Mouse (Mus musculus): ENCODE measurements around the gene Iqcd. TPM values are rescaled to one million over a fixed set of nuclear protein-coding genes. Genes with fewer than 3 reads are reported as not detected.

Gene Iqcd
- total and polyA plus RNA-seq, 2 experiments, result 0.09 to 0.22 TPM

DNA sequence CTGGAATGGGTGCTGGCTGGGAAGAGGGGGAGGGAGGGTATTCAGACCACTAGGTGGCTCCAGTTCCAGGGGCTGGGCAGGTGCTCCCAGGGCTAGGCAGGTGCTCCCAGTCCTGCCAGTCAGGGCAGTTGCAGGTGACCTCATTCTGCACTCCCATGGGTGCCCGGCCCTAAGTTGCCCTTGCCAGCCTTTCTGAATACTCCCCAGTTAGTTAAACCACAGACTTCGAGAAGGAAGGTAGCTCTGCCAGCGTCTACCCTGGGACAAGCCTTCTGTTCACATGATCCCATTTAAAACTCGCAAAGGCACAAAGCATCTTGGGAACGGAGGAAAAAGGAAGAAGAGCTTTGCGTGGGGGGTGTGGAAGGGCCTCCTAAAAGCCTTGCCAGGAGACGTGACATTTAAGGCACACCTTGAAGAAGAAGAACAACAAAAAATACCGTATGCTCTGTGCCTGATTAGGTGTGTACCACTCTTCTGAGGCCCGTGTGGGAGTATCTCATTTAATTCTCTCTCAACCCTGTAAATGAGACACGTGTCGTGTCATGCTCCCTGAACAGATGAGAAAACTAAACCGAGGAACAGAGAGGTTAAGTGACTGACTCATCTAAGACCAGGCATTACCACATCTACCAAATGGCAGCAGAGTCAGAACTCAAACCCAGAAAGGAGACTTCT is 59.1 kb downstream of the Iqcd start:
- TF ChIP-seq CTCF (IDR thresholded peaks at IDR 0.05; ENCODE audit: low read depth, low read length) (peak; percentile 9; the same call in 1 of the 2 replicates), POLR2A (IDR thresholded peaks at IDR 0.05; ENCODE audit: extremely low read depth, insufficient read depth, low read length) (no peak)
- H3K27me3 ChIP-seq (ENCODE audit: control insufficient read depth, insufficient read depth, low read length), result peaks cover 4% of the 10 kb centered on the region
- no peak for DNase-seq (ENCODE audit: extremely low read depth, low read depth, low spot score)
- H3K79me2 ChIP-seq (ENCODE audit: control insufficient read depth, insufficient read depth, low read length), result no peaks in the 10 kb centered on the region
- 50% methylated on average over 12 of the region's 12 CpGs for WGBS
- no peak overlapping the region for H3K9ac ChIP-seq (ENCODE audit: low read depth, low read length)
- H3K36me3 ChIP-seq (ENCODE audit: control insufficient read depth, insufficient read depth, low read length), result no peaks in the 10 kb centered on the region
- no peak overlapping the region for H3K4me3 ChIP-seq (ENCODE audit: insufficient read depth, low read depth, low read length)
- H3K4me1 ChIP-seq (ENCODE audit: control insufficient read depth, insufficient read depth, low read length), result peaks cover 4% of the 10 kb centered on the region; the same call in 1 of the 2 replicates
- H3K27ac ChIP-seq (replicated peaks; ENCODE audit: insufficient read depth, low read depth, low read length), result no peak overlapping the region

DNA sequence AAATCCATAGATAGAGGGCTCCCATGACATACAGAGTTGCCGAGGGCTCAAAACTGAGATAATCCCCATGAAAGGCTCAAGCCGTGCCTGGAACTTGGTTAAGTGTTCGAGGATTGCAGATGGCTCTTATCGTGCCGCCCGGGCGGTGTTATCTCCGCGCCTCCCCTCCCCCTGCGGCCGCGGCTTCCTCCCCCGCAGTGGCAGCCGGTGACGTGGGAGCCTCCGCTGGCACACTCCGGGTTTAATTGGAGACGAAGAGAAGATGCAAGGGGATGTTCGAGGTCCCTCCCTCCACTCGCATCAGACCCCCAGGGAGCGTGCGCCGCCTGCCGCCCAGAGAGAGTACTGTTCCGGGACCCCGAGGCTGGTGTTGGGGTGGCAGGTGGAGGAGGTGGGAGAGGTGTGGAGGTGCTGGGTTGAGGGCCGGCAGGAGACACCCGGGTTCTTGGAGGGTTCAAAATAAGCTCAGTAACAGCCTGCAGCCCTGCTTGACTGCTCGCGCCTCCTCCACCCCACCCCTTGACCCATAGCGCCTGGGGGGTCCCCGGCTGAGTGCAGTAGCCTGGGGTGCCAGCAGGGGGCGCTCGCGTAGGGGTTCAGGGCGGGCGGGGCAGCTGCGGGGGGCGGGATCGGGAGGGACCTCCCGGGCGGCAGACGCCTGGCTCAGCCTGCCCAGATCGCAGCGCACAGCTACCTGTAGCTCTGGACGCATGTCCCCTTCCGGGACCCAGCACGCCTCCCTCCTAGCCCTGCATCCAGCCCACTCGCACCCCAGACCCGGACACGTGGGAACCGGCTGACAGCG is 60.0 kb downstream of the Iqcd start, which contains the start of gene Rasal1:
Gene Rasal1 (plus strand): TSS at position 244 of the 805 bp plus-strand sequence.
- Histone ChIP-seq H3K36me3 (ENCODE audit: control insufficient read depth, insufficient read depth, low read length) (no peaks in the 10 kb centered on the region), H3K9ac (ENCODE audit: low read depth, low read length) (peak within 1 kb of the TSS; percentile 16; the same call in 1 of the 2 replicates), H3K79me2 (ENCODE audit: control insufficient read depth, insufficient read depth, low read length) (no peaks in the 10 kb centered on the region), H3K4me3 (ENCODE audit: insufficient read depth, low read depth, low read length) (peak within 1 kb of the TSS; percentile 45; the same call in 1 of the 2 replicates), H3K27ac (replicated peaks; ENCODE audit: insufficient read depth, low read depth, low read length) (no peak within 1 kb of the TSS), H3K4me1 (ENCODE audit: control insufficient read depth, insufficient read depth, low read length) (peaks cover 4% of the 10 kb centered on the region; the same call in 1 of the 2 replicates), H3K27me3 (ENCODE audit: control insufficient read depth, insufficient read depth, low read length) (peaks cover 4% of the 10 kb centered on the region)
- TF ChIP-seq CTCF (IDR thresholded peaks at IDR 0.05; ENCODE audit: low read depth, low read length) (peak; percentile 58; the same call in 1 of the 2 replicates), POLR2A (IDR thresholded peaks at IDR 0.05; ENCODE audit: extremely low read depth, insufficient read depth, low read length) (no peak)
- no peak for DNase-seq (ENCODE audit: extremely low read depth, low read depth, low spot score)
- WGBS, result 1% methylated on average over 51 of the region's 53 CpGs

DNA sequence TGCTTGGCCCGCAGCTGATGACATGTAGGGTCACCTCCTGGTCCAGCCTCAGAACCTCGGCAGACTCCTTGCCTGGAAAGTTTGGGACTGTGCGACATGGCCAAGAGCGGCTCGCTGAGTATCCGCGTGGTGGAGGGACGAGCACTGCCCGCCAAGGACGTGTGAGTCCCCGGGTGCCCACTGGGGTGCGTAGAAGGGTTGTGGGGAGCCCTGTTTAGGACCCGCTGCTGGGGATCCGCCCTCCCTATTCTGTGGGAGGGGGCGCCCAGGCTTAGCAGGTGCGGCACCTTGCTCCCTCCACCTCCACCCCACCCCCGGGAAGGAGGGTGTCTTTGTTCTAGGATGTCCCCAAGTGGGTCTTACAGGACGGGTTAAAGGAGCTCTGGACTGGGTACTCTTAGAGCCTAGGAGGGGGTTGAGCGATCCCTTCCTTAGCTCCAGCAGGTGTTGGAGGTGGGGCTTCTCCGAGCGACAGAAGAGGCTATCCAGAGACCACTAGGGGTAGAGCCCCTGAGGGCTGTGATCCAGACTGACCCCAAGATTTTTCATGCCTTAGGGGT is 60.6 kb downstream of the Iqcd start:
- Histone ChIP-seq H3K36me3 (ENCODE audit: control insufficient read depth, insufficient read depth, low read length) (no peaks in the 10 kb centered on the region), H3K27me3 (ENCODE audit: control insufficient read depth, insufficient read depth, low read length) (peaks cover 4% of the 10 kb centered on the region), H3K9ac (ENCODE audit: low read depth, low read length) (peak overlapping the region; percentile 16; the same call in 1 of the 2 replicates), H3K27ac (replicated peaks; ENCODE audit: insufficient read depth, low read depth, low read length) (no peak overlapping the region), H3K4me3 (ENCODE audit: insufficient read depth, low read depth, low read length) (peak overlapping the region; percentile 40; the same call in 1 of the 2 replicates), H3K79me2 (ENCODE audit: control insufficient read depth, insufficient read depth, low read length) (no peaks in the 10 kb centered on the region), H3K4me1 (ENCODE audit: control insufficient read depth, insufficient read depth, low read length) (peaks cover 4% of the 10 kb centered on the region; the same call in 1 of the 2 replicates)
- TF ChIP-seq CTCF (IDR thresholded peaks at IDR 0.05; ENCODE audit: low read depth, low read length) (no peak), POLR2A (IDR thresholded peaks at IDR 0.05; ENCODE audit: extremely low read depth, insufficient read depth, low read length) (no peak)
- no peak for DNase-seq (ENCODE audit: extremely low read depth, low read depth, low spot score)
- WGBS, result 9% methylated on average over 21 of the region's 21 CpGs

DNA sequence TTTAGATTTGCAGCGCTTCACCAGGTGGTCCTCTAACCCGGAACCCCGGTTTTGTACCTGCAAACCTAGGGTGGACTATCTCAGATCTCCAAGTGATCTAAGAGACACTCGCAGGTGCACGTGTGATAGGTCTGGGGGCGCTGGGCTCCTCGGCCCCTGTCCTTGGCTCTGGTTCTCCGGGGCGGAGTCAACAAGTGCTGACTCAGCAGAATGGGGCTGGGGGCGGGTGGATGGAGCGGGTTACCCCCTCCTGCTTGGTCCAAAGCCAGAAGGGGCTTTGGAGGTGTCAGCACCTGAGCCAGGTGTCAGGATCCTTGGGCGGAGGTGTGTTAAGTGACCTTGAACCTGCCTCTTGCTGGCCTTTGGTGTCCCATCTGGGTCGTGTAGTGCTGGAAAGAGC is 61.1 kb downstream of the Iqcd start:
- Histone ChIP-seq H3K9ac (ENCODE audit: low read depth, low read length) (no peak overlapping the region), H3K4me3 (ENCODE audit: insufficient read depth, low read depth, low read length) (no peak overlapping the region), H3K27me3 (ENCODE audit: control insufficient read depth, insufficient read depth, low read length) (peaks cover 4% of the 10 kb centered on the region), H3K36me3 (ENCODE audit: control insufficient read depth, insufficient read depth, low read length) (no peaks in the 10 kb centered on the region), H3K27ac (replicated peaks; ENCODE audit: insufficient read depth, low read depth, low read length) (no peak overlapping the region), H3K79me2 (ENCODE audit: control insufficient read depth, insufficient read depth, low read length) (no peaks in the 10 kb centered on the region), H3K4me1 (ENCODE audit: control insufficient read depth, insufficient read depth, low read length) (peaks cover 4% of the 10 kb centered on the region; the same call in 1 of the 2 replicates)
- no peak for TF ChIP-seq POLR2A (IDR thresholded peaks at IDR 0.05; ENCODE audit: extremely low read depth, insufficient read depth, low read length)
- no peak for TF ChIP-seq CTCF (IDR thresholded peaks at IDR 0.05; ENCODE audit: low read depth, low read length)
- 35% methylated on average over 13 of the region's 13 CpGs for WGBS
- DNase-seq (ENCODE audit: extremely low read depth, low read depth, low spot score), result no peak

DNA sequence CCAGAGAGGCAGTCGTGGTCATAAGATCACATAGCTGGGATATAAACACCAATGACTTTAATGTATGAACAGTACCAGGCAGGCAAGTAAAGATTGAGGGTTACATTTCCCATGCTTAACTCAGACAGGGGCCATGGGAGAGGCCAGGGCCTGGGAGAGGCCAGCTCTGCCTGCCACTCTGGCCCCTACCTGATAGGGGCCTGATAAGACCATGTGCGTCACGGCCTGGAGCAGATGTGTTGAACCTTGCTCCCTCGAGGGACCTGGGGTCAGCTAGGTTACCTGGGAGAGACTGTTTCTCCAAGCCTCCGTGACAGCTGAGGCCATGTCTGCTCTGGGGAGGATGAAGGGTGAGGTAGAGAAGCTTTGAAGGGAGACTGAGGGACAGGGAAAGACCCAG is 62.4 kb downstream of the Iqcd start:
- Histone ChIP-seq H3K36me3 (ENCODE audit: control insufficient read depth, insufficient read depth, low read length) (no peaks in the 10 kb centered on the region), H3K27ac (replicated peaks; ENCODE audit: insufficient read depth, low read depth, low read length) (no peak overlapping the region), H3K27me3 (ENCODE audit: control insufficient read depth, insufficient read depth, low read length) (peaks cover 4% of the 10 kb centered on the region), H3K79me2 (ENCODE audit: control insufficient read depth, insufficient read depth, low read length) (no peaks in the 10 kb centered on the region), H3K9ac (ENCODE audit: low read depth, low read length) (no peak overlapping the region), H3K4me1 (ENCODE audit: control insufficient read depth, insufficient read depth, low read length) (peaks cover 4% of the 10 kb centered on the region; the same call in 1 of the 2 replicates), H3K4me3 (ENCODE audit: insufficient read depth, low read depth, low read length) (no peak overlapping the region)
- no peak for DNase-seq (ENCODE audit: extremely low read depth, low read depth, low spot score)
- TF ChIP-seq POLR2A (IDR thresholded peaks at IDR 0.05; ENCODE audit: extremely low read depth, insufficient read depth, low read length) (no peak), CTCF (IDR thresholded peaks at IDR 0.05; ENCODE audit: low read depth, low read length) (no peak)
- 57% methylated on average over 5 of the region's 5 CpGs for WGBS
